Mouse (Mus musculus) 3134 (cell line): Measurements from ENCODE around the gene Tmem248.
A peak's percentile ranks its signal among the peaks of the same experiment; 100 is the strongest.

Experiments used
- DNase-seq: peaks from one replicate; pipeline ENCODE4 v3.0.0-alpha.2; 2011; ENCODE audit warnings: low spot score; ENCODE audit not compliant: insufficient read length; ENCODE audit errors: extremely low read depth

Gene Tmem248

GRCm38 (mm10) chr5:130200233-130201029, 16.4 kb upstream of the Tmem248 start:
- DNase-seq = no peak

GRCm38 (mm10) chr5:130203948-130204347, 12.9 kb upstream of the Tmem248 start:
- no peak for DNase-seq

GRCm38 (mm10) chr5:130204560-130204959, 12.3 kb upstream of the Tmem248 start:
- no peak for DNase-seq

- no peak for DNase-seq
Observed at GRCm38 (mm10) chr5:130205441-130206023, 11.3 kb upstream of the Tmem248 start.

GRCm38 (mm10) chr5:130207299-130207698, 9.6 kb upstream of the Tmem248 start:
- DNase-seq = no peak

- no peak for DNase-seq
Observed at GRCm38 (mm10) chr5:130212956-130213355, 3.9 kb upstream of the Tmem248 start.

GRCm38 (mm10) chr5:130217406-130217805, 525 bp downstream of the Tmem248 start:
- no peak for DNase-seq

GRCm38 (mm10) chr5:130218336-130218735, 1.5 kb downstream of the Tmem248 start:
- DNase-seq = no peak

- DNase-seq = no peak
Observed at GRCm38 (mm10) chr5:130221316-130221715, 4.4 kb downstream of the Tmem248 start.

GRCm38 (mm10) chr5:130221760-130222145, 4.9 kb downstream of the Tmem248 start:
- DNase-seq = no peak

- peak; percentile 95 for DNase-seq
Observed at GRCm38 (mm10) chr5:130222146-130223004, 5.5 kb downstream of the Tmem248 start.

GRCm38 (mm10) chr5:130226790-130227189, 9.9 kb downstream of the Tmem248 start:
- no peak for DNase-seq

GRCm38 (mm10) chr5:130228120-130228519, 11.2 kb downstream of the Tmem248 start:
- DNase-seq = no peak

- no peak for DNase-seq
Observed at GRCm38 (mm10) chr5:130236302-130236701, 19.4 kb downstream of the Tmem248 start.

GRCm38 (mm10) chr5:130239236-130239635, 22.4 kb downstream of the Tmem248 start:
- DNase-seq = no peak

- no peak for DNase-seq
Observed at GRCm38 (mm10) chr5:130239856-130240255, 23.0 kb downstream of the Tmem248 start.

- no peak for DNase-seq
Observed at GRCm38 (mm10) chr5:130241426-130241825, 24.5 kb downstream of the Tmem248 start.

- no peak for DNase-seq
Observed at GRCm38 (mm10) chr5:130247823-130248222, 30.9 kb downstream of the Tmem248 start.

GRCm38 (mm10) chr5:130254164-130255016, 37.5 kb downstream of the Tmem248 start:
- DNase-seq = peak; percentile 57

GRCm38 (mm10) chr5:130255017-130255720, 38.3 kb downstream of the Tmem248 start, which contains the start of the genes Sbds and Tyw1:
TSS of gene Sbds (minus strand) at chr5:130255530.
TSS of gene Tyw1 (plus strand) at chr5:130255619.
- DNase-seq = peak; percentile 93
